Mouse (Mus musculus) layer of hippocampus, postnatal 14 days (tissue): ENCODE data around the gene Ldb1. TPM values are rescaled to one million over a fixed set of nuclear protein-coding genes. Genes with fewer than 3 reads are reported as not detected.

Experiments used
- DNase-seq, 2 experiments: peaks; one replicate each; pipeline ENCODE4 v3.0.0; 2021 to 2022; ENCODE audit warnings: low spot score in 2 of 2, mixed read lengths in 1 of 2
- long read RNA-seq, 2 experiments: library from polyadenylated mRNA; stranded (forward); transcript quantifications; one replicate each; pipeline ENCODE4 v2.0.0; 2021
- total RNA-seq, 2 experiments: library from RNA; stranded (reverse); gene quantifications; 2 replicates each; pipeline ENCODE4 v1.2.3; 2021

The Ldb1 gene
- 100 to 1,000 TPM in 1 of 2 experiments, 10 to 100 TPM in 1; 95.3 to 103 TPM for total RNA-seq
- long read RNA-seq, experiment 1, transcript Ldb1-207 (11 exons, 3,133 nt), result major isoform, 9 of 28 reads
- long read RNA-seq, experiment 1, partial matches to known transcripts, result 14 of 28 reads
- long read RNA-seq, experiment 1, other reads (novel, unspliced or antisense), result 2 of 28 reads
- long read RNA-seq, experiment 2, transcript Ldb1-207 (11 exons, 3,133 nt), result major isoform, 14 of 39 reads
- long read RNA-seq, experiment 2, partial matches to known transcripts, result 10 of 39 reads
- long read RNA-seq, experiment 2, other reads (novel, unspliced or antisense), result 12 of 39 reads

- DNase-seq, result peak; percentile 83 to 86
These were observed at the start of gene Ldb1 for GRCm38 (mm10) chr19:46044993-46045695. Ldb1 (minus strand) TSS chr19:46045214.

GRCm38 (mm10) chr19:46094144-46094543 lies 49.1 kb upstream of the Ldb1 start:
- DNase-seq, result no peak

- no peak for DNase-seq
These were observed 46.6 kb upstream of the Ldb1 start for GRCm38 (mm10) chr19:46091641-46092040.

- peak in 1 of 2 experiments; percentile 26 for DNase-seq
These were observed 42.9 kb upstream of the Ldb1 start for GRCm38 (mm10) chr19:46087871-46088270.

- peak; percentile 37 to 66 for DNase-seq
These were observed 41.3 kb upstream of the Ldb1 start for GRCm38 (mm10) chr19:46086337-46086736.

- DNase-seq, result no peak
These were observed 40.2 kb upstream of the Ldb1 start for GRCm38 (mm10) chr19:46085185-46085584.

GRCm38 (mm10) chr19:46078535-46078934 lies 33.5 kb upstream of the Ldb1 start:
- DNase-seq, result no peak

GRCm38 (mm10) chr19:46075616-46076607 lies 30.9 kb upstream of the Ldb1 start, which contains the start of gene Nolc1:
Nolc1 (plus strand) TSS chr19:46075863.
- peak; percentile 99 to 100 for DNase-seq

GRCm38 (mm10) chr19:46074266-46074665 lies 29.3 kb upstream of the Ldb1 start:
- DNase-seq, result no peak

GRCm38 (mm10) chr19:46073285-46073684 lies 28.3 kb upstream of the Ldb1 start:
- DNase-seq, result no peak

- no peak for DNase-seq
These were observed 23.0 kb upstream of the Ldb1 start for GRCm38 (mm10) chr19:46068054-46068453.

GRCm38 (mm10) chr19:46060845-46061244 lies 15.8 kb upstream of the Ldb1 start:
- DNase-seq, result no peak

- DNase-seq, result no peak
These were observed 13.5 kb upstream of the Ldb1 start for GRCm38 (mm10) chr19:46058466-46058865.

- peak; percentile 73 to 79 for DNase-seq
These were observed 12.1 kb upstream of the Ldb1 start for GRCm38 (mm10) chr19:46056947-46057607.

- DNase-seq, result peak; percentile 88 to 97
These were observed 11.5 kb upstream of the Ldb1 start for GRCm38 (mm10) chr19:46056388-46056946.

GRCm38 (mm10) chr19:46055752-46056387 lies 10.9 kb upstream of the Ldb1 start:
- no peak for DNase-seq

GRCm38 (mm10) chr19:46050462-46050861 lies 5.4 kb upstream of the Ldb1 start:
- no peak for DNase-seq

- no peak for DNase-seq
These were observed 4.1 kb upstream of the Ldb1 start for GRCm38 (mm10) chr19:46049129-46049528.

- DNase-seq, result no peak
These were observed 2.4 kb upstream of the Ldb1 start for GRCm38 (mm10) chr19:46047426-46047825.

GRCm38 (mm10) chr19:46046621-46047025 lies 1.6 kb upstream of the Ldb1 start:
- no peak for DNase-seq
